Mouse (Mus musculus): Measurements from ENCODE around the gene AL731706.1. TPM values are rescaled to one million over a fixed set of nuclear protein-coding genes. Genes with fewer than 3 reads are reported as not detected.

The AL731706.1 gene
- total RNA-seq, 2 experiments from 2014 or later = 11.4 to 16.9 TPM

DNA sequence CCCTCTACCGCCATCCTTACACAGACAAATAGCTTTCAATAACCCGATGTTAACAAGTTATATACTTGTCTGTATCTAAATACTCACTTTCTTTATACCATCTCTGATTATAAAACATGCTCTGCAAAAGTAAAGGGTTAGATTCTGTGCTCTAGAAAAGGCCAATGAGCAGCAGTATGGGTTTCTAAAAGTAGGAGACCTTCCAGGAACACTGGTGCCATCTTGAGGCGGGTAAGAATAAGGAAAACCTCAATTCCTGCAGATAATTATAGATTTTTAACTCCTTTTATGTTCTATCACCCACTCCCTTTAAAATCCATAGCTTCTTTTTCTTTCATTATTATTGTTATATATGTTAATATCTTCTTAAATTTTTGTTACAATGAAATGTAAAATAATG, 55.3 kb downstream of the AL731706.1 start:
- DNase-seq = no peak

DNA sequence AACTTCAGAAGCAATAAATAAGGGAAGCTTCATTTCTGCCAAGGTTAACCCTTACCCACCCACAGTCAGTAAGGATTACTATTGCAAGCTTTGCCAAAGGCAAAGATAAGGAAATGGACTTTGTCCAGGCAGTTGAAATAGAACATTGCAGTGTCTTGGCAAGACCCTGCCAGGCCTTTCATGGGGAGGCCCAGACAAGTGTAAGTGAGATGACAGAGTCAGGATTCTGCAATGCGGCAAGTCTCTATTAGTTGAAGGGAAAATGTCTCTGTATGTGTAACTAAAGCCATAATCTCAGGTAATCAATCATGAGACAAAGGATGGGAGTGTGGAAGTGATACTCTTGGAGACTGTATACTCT, 56.5 kb downstream of the AL731706.1 start:
- no peak for DNase-seq

DNA sequence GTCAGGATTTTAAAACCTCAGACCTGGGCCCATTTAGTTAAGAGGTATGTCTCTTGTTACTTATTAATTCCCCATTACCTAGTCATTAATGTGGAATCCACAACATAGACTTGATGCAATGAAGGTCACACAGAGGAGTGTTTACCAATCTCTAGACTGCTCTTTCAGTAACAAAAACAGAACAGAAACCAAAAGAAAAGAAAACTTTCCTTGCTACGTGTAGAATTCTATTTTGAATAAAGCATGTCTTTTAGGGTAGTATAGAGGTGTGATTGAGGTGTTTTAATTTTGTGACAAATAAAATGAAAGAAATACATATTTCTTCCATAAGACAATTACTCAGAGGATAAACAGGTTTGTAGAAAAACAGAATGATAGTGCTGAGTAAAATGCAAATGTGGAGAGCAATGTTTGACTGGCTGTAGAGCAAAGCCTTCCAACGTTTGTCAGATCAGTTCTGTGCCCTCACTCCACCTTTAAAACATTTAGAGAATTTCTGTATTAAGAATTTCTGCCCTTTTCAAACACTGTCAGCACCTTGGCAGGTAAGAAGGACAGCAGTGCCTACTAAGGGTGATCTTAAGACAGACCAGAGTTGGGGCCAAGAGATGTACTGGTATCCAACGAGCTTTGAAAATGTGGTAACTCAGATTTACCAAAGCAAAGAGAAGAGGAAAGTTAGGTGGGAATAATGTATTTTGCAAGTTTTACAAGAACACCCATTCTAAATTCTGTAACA, 57.0 kb downstream of the AL731706.1 start:
- DNase-seq = no peak

DNA sequence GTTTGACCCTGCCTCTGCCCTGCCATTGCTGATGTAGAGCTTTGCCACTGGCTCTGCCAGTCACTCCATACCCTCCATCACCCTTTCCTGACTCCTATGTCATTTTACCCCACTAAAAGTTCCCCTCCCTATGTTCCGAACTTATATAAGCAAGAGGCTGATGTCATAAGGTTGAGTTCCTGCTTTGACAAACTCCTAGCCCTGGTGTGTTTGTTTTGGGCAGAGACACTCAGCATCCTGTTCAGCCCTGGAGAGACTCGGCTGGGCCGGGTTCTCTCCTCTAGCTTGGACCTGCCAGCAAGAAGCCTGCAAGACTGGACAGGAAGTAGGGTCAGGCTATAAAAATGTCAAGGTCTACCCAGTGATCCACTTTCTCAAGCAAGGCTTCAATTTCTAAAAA, 58.3 kb downstream of the AL731706.1 start:
- no peak for DNase-seq

Other genes with a start within 250 kb of the AL731706.1 start
- gene Snap25, start 177.9 kb downstream of the AL731706.1 start, total RNA-seq (2021) = 1 to 10 TPM in 1 of 2 experiments, under 1 TPM in 1; 0.92 to 1.4 TPM
- 10 to 100 TPM; 11.2 to 19.3 TPM for gene AL731706.2, start 5.7 kb downstream of the AL731706.1 start, total RNA-seq (2021)
- gene Slx4ip, start 171 bp downstream of the AL731706.1 start, total RNA-seq (2021) = 1 to 10 TPM; 2.5 to 2.6 TPM
- gene Mkks, start within 50 bp of the AL731706.1 start, total RNA-seq (2021) = 10 to 100 TPM; 18.6 to 23.8 TPM
- 10 to 100 TPM; 10.6 to 16.7 TPM for gene Jag1, start 225.3 kb upstream of the AL731706.1 start, total RNA-seq (2021)